Mouse (Mus musculus): ENCODE measurements at regions not wholly inside any gene's neighbourhood (a gene's known extent, or its start where the extent isn't known, plus 50 kb on each side); places are given as distances from the start of the nearest gene placed in this dataset.

DNA sequence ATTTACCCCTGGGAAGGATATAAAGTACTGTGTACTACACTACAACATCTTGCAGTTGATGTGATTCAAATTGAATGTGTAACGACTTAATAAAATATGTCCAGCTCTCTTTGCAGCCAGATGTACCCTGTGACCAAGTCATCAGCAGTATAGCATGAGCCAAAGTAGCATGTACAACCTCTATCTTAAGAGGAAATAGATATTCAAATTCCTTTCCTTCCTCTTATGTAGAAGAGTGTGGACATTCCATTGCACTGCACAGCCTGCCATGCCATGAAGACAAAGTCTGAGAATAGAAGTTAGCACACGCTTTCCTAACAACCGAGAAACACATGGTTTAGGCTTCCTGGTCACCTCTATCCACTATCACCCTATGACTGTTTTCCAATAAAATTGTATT, 79.9 kb upstream of the Itgb1 start:
- DNase-seq, result no peak
- 93% methylated on average over 3 of the region's 3 CpGs for WGBS
- TF ChIP-seq CTCF (IDR thresholded peaks at IDR 0.05; ENCODE audit: borderline replicate concordance, insufficient read depth, low read depth, low read length), result no peak
- no peak for TF ChIP-seq POLR2A (IDR thresholded peaks at IDR 0.05; ENCODE audit: borderline replicate concordance, insufficient read depth, low read length)

DNA sequence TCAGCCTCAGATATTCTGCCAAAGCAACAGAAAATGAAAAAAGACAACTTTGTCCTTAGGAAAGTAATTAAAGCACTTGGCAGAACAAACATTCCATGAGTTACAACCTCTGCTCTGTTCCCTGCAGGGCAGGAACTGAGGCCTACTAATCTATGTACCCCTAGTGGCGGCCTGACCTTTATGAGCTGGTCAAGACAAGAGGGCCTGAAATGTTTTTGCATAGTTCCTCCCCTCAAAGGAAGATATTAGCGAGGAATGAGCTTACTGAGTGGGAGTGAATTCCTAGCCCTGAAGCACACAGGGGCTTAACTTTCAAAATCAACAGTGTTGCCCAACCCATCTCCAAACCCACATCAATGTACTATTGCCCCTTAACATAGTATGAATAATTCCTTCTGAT, 76.6 kb upstream of the Itgb1 start:
- DNase-seq, result no peak
- Histone ChIP-seq H3K27ac (ENCODE audit: insufficient read depth, low read length) (no peak overlapping the region), H3K27me3 (ENCODE audit: control insufficient read depth, insufficient read depth, low read length) (no peaks in the 10 kb centered on the region), H3K4me1 (ENCODE audit: control insufficient read depth, insufficient read depth, low read length) (no peaks in the 10 kb centered on the region), H3K4me3 (replicated peaks; ENCODE audit: insufficient read depth, low read depth, low read length) (no peak overlapping the region)
- 91% methylated on average over 2 of the region's 2 CpGs for WGBS
- TF ChIP-seq CTCF (IDR thresholded peaks at IDR 0.05; ENCODE audit: borderline replicate concordance, insufficient read depth, low read depth, low read length) (no peak), POLR2A (IDR thresholded peaks at IDR 0.05; ENCODE audit: borderline replicate concordance, insufficient read depth, low read length) (no peak)

More for the DNA sequence above, 79.9 kb upstream of the Itgb1 start:
- H3K27ac ChIP-seq (ENCODE audit: insufficient read depth, low read length), result no peak overlapping the region
- H3K27me3 ChIP-seq (ENCODE audit: control insufficient read depth, insufficient read depth, low read length), result no peaks in the 10 kb centered on the region
- H3K4me3 ChIP-seq (replicated peaks; ENCODE audit: insufficient read depth, low read depth, low read length), result no peak overlapping the region
- H3K4me1 ChIP-seq (ENCODE audit: control insufficient read depth, insufficient read depth, low read length), result no peaks in the 10 kb centered on the region

GRCm38 (mm10) chr8:128612607-128613006, 72.8 kb upstream of the Itgb1 start:
- WGBS, result 86% methylated on average over 5 of the region's 5 CpGs
- Histone ChIP-seq H3K4me3 (replicated peaks; ENCODE audit: insufficient read depth, low read depth, low read length) (no peak overlapping the region), H3K4me1 (ENCODE audit: control insufficient read depth, insufficient read depth, low read length) (peaks cover 5% of the 10 kb centered on the region; the same call in 1 of the 2 replicates), H3K27me3 (ENCODE audit: control insufficient read depth, insufficient read depth, low read length) (no peaks in the 10 kb centered on the region), H3K27ac (ENCODE audit: insufficient read depth, low read length) (no peak overlapping the region)
- TF ChIP-seq POLR2A (IDR thresholded peaks at IDR 0.05; ENCODE audit: borderline replicate concordance, insufficient read depth, low read length) (no peak), CTCF (IDR thresholded peaks at IDR 0.05; ENCODE audit: borderline replicate concordance, insufficient read depth, low read depth, low read length) (no peak)
- no peak for DNase-seq

GRCm38 (mm10) chr8:128617854-128618253, 67.6 kb upstream of the Itgb1 start:
- no peaks in the 10 kb centered on the region for H3K27me3 ChIP-seq (ENCODE audit: control insufficient read depth, insufficient read depth, low read length)
- H3K4me1 ChIP-seq (ENCODE audit: control insufficient read depth, insufficient read depth, low read length), result peaks cover 7% of the 10 kb centered on the region; the same call in 1 of the 2 replicates
- 8% methylated on average over 1 of the region's 1 CpGs for whole genome bisulfite sequencing
- no peak overlapping the region for H3K27ac ChIP-seq (ENCODE audit: insufficient read depth, low read length)
- TF ChIP-seq POLR2A (IDR thresholded peaks at IDR 0.05; ENCODE audit: borderline replicate concordance, insufficient read depth, low read length) (no peak), CTCF (IDR thresholded peaks at IDR 0.05; ENCODE audit: borderline replicate concordance, insufficient read depth, low read depth, low read length) (no peak)
- no peak overlapping the region for H3K4me3 ChIP-seq (replicated peaks; ENCODE audit: insufficient read depth, low read depth, low read length)
- peak; percentile 18 to 59 for DNase-seq

GRCm38 (mm10) chr8:128619086-128619485, 66.4 kb upstream of the Itgb1 start:
- TF ChIP-seq CTCF (IDR thresholded peaks at IDR 0.05; ENCODE audit: borderline replicate concordance, insufficient read depth, low read depth, low read length), result no peak
- TF ChIP-seq POLR2A (IDR thresholded peaks at IDR 0.05; ENCODE audit: borderline replicate concordance, insufficient read depth, low read length), result no peak
- Histone ChIP-seq H3K4me1 (ENCODE audit: control insufficient read depth, insufficient read depth, low read length) (peaks cover 7% of the 10 kb centered on the region; the same call in 1 of the 2 replicates), H3K4me3 (replicated peaks; ENCODE audit: insufficient read depth, low read depth, low read length) (no peak overlapping the region), H3K27me3 (ENCODE audit: control insufficient read depth, insufficient read depth, low read length) (no peaks in the 10 kb centered on the region), H3K27ac (ENCODE audit: insufficient read depth, low read length) (no peak overlapping the region)
- 8% methylated on average over 1 of the region's 1 CpGs for WGBS
- peak; percentile 42 to 77 for DNase-seq

Measured in cerebellum, adult 2 months (tissue).